Mouse (Mus musculus) forebrain, embryonic 10.5 days (tissue): Measurements from ENCODE around the gene Cspg4. TPM values are rescaled to one million over a fixed set of nuclear protein-coding genes. Genes with fewer than 3 reads are reported as not detected.
A peak's percentile ranks its signal among the peaks of the same experiment; 100 is the strongest.

Experiments used
- DNase-seq: peaks from one replicate; pipeline ENCODE4 v3.0.0-alpha.2; 2017; ENCODE audit warnings: low spot score; ENCODE audit errors: extremely low spot score
- H3K27ac ChIP-seq: fragments of 300-500 bp; sonication (generic); 2 replicates; pipeline ENCODE4 v1.5.1; 2016; ENCODE audit warnings: mild to moderate bottlenecking
- H3K27me3 ChIP-seq: fragments of 300-500 bp; sonication (generic); 2 replicates; pipeline ENCODE4 v1.6.1; 2016; ENCODE audit warnings: mild to moderate bottlenecking; ENCODE audit not compliant: poor library complexity, severe bottlenecking
- H3K36me3 ChIP-seq: fragments of 300-500 bp; sonication (generic); replicated peaks from 2 replicates; pipeline ENCODE4 v1.6.1; 2016; ENCODE audit warnings: mild to moderate bottlenecking, moderate library complexity
- H3K4me1 ChIP-seq: fragments of 300-500 bp; sonication (generic); 2 replicates; pipeline ENCODE4 v1.6.1; 2016
- H3K4me3 ChIP-seq: fragments of 300-500 bp; sonication (generic); 2 replicates; pipeline ENCODE4 v1.5.1; 2016; ENCODE audit warnings: mild to moderate bottlenecking, moderate library complexity
- H3K9me3 ChIP-seq: fragments of 300-500 bp; sonication (generic); 2 replicates; pipeline ENCODE4 v1.6.1; 2016; ENCODE audit warnings: mild to moderate bottlenecking, moderate library complexity
- WGBS: fragments of 180-500 bp; shearing (Covaris S2); methylation state at CpG from one replicate; pipeline ENCODE4 v1.1.7; 2016; 5-methylcytosine and 5-hydroxymethylcytosine counted together
- polyA plus RNA-seq: library from polyadenylated mRNA; unstranded; fragments of >200 nt; fragmentation: Nextera tagmentation; extraction: Ambion mirVana; gene quantifications from 2 replicates; pipeline ENCODE4 v1.2.1, GENCODE M21; 2016

Gene Cspg4
- polyA plus RNA-seq, 1 experiment from 2014 or later, result 0.88 TPM

DNA sequence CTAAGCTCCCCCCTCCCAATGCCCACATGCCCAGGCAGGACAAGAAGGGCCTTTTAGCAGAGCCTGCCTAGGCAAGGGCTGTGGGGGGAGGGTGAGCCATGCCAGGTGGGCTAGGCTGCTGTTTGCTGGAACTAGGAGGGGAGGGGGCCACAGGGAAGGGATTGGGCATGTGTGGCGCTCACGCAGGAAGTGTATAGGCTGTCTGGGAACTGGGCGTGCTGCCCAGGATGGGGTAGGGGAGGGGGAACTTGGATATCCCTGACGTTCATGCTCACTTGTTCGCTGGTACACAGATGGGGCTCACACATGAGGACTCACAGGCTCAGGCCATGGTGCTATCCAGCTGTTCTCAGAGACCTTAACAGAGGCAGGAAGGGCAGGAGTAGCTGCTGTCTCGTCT, 3.5 kb downstream of the Cspg4 start:
- H3K36me3 ChIP-seq, result no peaks in the 10 kb centered on the region
- peak overlapping the region; percentile 35; the same call in 1 of the 2 replicates for H3K27ac ChIP-seq
- WGBS, result 60% methylated on average over 6 of the region's 6 CpGs
- peaks cover 33% of the 10 kb centered on the region for H3K4me1 ChIP-seq
- peaks cover 54% of the 10 kb centered on the region for H3K27me3 ChIP-seq
- H3K4me3 ChIP-seq, result no peak overlapping the region
- no peaks in the 10 kb centered on the region for H3K9me3 ChIP-seq
- DNase-seq, result no peak

DNA sequence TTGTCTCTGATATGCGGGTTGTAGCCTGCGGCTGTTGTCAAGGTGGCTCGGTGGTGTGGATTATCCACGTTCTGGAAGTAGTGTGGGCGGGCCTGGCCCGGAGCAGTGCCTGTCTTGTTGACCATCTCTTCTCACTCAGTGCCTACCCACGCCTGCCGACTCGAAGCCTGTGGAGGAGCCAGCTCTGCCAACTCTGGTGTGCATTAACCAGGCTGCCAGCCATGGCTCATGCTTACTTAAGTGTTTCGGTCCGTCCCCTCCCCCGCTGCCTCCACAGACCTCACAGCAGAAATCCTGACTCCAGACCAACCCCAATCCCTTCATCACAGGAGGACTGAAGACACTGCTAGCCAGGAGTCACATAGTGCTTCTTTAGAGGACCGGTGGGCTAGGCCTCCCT, 4.7 kb downstream of the Cspg4 start:
- 77% methylated on average over 13 of the region's 13 CpGs for WGBS
- no peak for DNase-seq
- H3K27ac ChIP-seq, result no peak overlapping the region
- H3K9me3 ChIP-seq, result no peaks in the 10 kb centered on the region
- H3K4me3 ChIP-seq, result no peak overlapping the region
- H3K27me3 ChIP-seq, result peaks cover 41% of the 10 kb centered on the region
- no peaks in the 10 kb centered on the region for H3K36me3 ChIP-seq
- H3K4me1 ChIP-seq, result peaks cover 23% of the 10 kb centered on the region

DNA sequence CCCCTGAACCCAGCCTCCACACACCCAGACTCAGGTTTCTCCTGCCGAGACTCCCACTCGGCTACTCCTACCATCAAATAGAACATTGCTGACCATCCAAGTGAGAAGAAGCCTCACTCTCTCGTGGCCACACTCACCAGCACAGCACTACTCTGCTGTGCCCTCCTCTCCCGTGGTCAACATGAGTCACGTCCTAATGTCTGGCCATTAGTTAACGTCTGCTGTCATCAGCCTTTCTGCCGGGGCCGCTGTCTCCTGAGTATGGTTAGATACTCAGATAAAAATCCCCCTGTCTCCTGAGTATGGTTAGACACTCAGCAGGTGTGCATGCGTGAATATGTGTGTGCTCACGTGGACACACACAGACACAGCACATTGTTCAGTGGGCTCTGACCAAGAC, 5.9 kb downstream of the Cspg4 start:
- no peaks in the 10 kb centered on the region for H3K9me3 ChIP-seq
- H3K4me1 ChIP-seq, result peaks cover 11% of the 10 kb centered on the region
- H3K36me3 ChIP-seq, result no peaks in the 10 kb centered on the region
- peaks cover 29% of the 10 kb centered on the region for H3K27me3 ChIP-seq
- 84% methylated on average over 10 of the region's 10 CpGs for WGBS
- DNase-seq, result no peak
- no peak overlapping the region for H3K27ac ChIP-seq
- H3K4me3 ChIP-seq, result no peak overlapping the region

DNA sequence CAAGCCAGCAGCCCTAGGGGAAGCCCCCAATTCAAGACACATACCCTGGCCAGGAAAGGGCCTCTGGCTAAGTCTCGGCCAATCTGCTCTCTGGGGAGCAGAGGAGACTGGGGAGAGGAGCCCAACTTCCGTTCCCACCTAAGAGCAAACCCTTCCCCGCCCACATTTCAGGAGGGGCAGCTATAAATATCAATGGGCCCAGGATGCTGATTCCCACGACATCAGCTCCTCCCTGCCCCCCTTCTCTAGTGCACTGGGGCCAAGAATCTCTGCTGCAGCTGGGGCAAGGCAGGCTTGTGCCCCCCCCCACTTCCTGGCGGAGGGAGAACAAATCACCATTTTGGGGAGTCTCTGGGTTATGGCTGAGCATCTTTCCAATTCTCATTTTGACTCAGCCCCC, 6.4 kb downstream of the Cspg4 start:
- H3K9me3 ChIP-seq, result no peaks in the 10 kb centered on the region
- H3K36me3 ChIP-seq, result no peaks in the 10 kb centered on the region
- H3K4me1 ChIP-seq, result peaks cover 11% of the 10 kb centered on the region
- H3K27me3 ChIP-seq, result peaks cover 25% of the 10 kb centered on the region
- no peak for DNase-seq
- WGBS, result 65% methylated on average over 5 of the region's 5 CpGs
- no peak overlapping the region for H3K4me3 ChIP-seq
- no peak overlapping the region for H3K27ac ChIP-seq

DNA sequence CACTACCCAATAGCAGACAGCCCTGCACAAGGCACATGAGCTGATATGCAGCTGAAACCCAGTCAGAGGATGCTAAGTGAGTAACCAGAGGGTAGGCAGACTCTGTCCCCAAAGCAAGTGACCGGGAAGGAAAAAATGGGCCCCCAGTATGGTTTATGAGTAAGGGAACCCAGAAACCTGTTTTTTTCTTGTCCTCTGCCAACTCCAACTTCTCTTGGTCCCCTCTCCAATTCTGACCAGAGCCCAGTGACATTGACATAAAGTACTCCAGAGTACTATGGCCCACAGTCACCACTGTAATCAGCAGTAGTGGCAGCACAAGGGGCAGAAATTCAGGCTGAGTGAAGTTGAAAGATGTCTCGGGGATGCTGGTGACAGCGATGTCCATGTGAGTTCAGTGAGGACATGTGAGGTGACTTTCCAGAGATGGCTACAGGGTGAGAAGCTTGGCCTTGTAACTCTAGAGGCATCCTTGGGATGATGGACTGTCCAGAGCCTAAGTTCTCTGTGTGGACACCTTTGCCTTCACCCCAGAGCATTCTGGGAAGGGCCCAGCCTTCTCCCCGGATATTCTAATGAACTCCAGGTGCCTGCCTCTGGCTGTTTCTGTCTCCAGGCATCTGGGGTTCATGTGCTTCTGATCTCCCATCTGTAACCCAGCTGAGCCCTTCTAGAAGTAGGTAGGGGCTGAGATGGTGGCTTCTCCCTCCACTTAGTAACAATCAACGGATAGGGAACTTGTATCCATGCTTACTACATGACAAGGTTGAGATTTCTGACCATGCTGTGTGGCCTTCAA, 7.5 kb downstream of the Cspg4 start:
- Histone ChIP-seq H3K9me3 (no peaks in the 10 kb centered on the region), H3K27me3 (peaks cover 13% of the 10 kb centered on the region), H3K4me3 (no peak overlapping the region), H3K4me1 (peaks cover 16% of the 10 kb centered on the region), H3K36me3 (no peaks in the 10 kb centered on the region), H3K27ac (no peak overlapping the region)
- no peak for DNase-seq
- 87% methylated on average over 5 of the region's 5 CpGs for WGBS

- H3K27ac ChIP-seq, result no peak overlapping the region
- no peak for DNase-seq
- no peaks in the 10 kb centered on the region for H3K9me3 ChIP-seq
- H3K36me3 ChIP-seq, result no peaks in the 10 kb centered on the region
- H3K4me3 ChIP-seq, result no peak overlapping the region
- peaks cover 5% of the 10 kb centered on the region; the same call in 1 of the 2 replicates for H3K27me3 ChIP-seq
- 86% methylated on average over 1 of the region's 1 CpGs for WGBS
- H3K4me1 ChIP-seq, result peaks cover 14% of the 10 kb centered on the region
Observed at GRCm38 (mm10) chr9:56873097-56873496, 8.3 kb downstream of the Cspg4 start.

DNA sequence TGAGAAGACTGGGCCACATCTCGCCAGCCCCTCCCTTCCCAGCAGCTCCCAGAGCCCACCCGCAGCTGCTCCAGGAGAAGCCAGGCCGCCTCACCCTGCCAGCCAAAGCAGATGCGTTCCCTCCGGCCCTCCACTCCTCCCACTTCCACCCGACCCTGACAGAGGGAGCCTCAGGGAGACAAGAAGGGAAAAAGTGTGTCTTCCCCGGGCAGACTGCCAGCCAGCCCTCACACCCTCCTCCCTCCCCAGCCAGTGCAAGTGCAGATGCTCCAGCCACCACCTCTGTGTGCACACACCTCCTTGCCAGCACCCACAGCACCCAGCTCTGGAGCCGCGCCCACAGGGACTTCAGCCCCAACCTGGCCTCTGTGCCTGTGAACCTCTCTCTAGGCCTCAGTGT, 12.0 kb downstream of the Cspg4 start:
- WGBS, result 64% methylated on average over 9 of the region's 9 CpGs
- DNase-seq, result no peak

GRCm38 (mm10) chr9:56877284-56877683, 12.5 kb downstream of the Cspg4 start:
- Histone ChIP-seq H3K27ac (0 out of 2 replicates have a peak overlapping the region, but pooled peaks have one; percentile 40), H3K27me3 (no peaks in the 10 kb centered on the region), H3K36me3 (no peaks in the 10 kb centered on the region), H3K9me3 (no peaks in the 10 kb centered on the region), H3K4me3 (no peak overlapping the region), H3K4me1 (peaks cover 13% of the 10 kb centered on the region)
- WGBS, result 75% methylated on average over 5 of the region's 5 CpGs
- no peak for DNase-seq

More for the DNA sequence above, 12.0 kb downstream of the Cspg4 start:
- no peaks in the 10 kb centered on the region for H3K36me3 ChIP-seq
- peaks cover 12% of the 10 kb centered on the region for H3K4me1 ChIP-seq
- H3K27me3 ChIP-seq, result no peaks in the 10 kb centered on the region
- H3K9me3 ChIP-seq, result no peaks in the 10 kb centered on the region
- no peak overlapping the region for H3K4me3 ChIP-seq
- H3K27ac ChIP-seq, result 0 out of 2 replicates have a peak overlapping the region, but pooled peaks have one; percentile 40

DNA sequence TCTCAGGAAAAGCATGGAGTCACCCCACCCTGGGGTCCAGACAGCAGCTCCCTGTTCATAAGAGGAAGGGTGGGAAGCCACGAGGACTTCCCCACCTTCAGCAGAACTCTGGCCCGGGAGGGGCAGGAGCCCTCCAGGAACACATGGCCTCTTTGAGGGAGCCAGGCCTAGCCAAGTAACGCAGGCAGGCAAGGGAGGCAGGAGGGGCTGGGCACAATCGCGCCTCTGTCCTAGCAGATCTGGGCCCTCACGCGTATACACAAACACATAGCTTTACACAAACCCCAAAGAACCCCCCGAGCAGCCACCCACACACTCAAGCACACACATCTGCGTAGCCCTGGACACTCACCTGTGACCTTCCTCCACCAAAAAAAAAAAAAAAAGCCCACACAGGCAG, 16.0 kb downstream of the Cspg4 start:
- no peaks in the 10 kb centered on the region for H3K27me3 ChIP-seq
- peak overlapping the region; percentile 25; the same call in 1 of the 2 replicates for H3K27ac ChIP-seq
- no peaks in the 10 kb centered on the region for H3K9me3 ChIP-seq
- 63% methylated on average over 9 of the region's 9 CpGs for WGBS
- no peaks in the 10 kb centered on the region for H3K36me3 ChIP-seq
- DNase-seq, result no peak
- no peak overlapping the region for H3K4me3 ChIP-seq
- H3K4me1 ChIP-seq, result peaks cover 13% of the 10 kb centered on the region

GRCm38 (mm10) chr9:56881539-56882082, 16.8 kb downstream of the Cspg4 start:
- Histone ChIP-seq H3K9me3 (no peaks in the 10 kb centered on the region), H3K36me3 (no peaks in the 10 kb centered on the region), H3K4me1 (peaks cover 13% of the 10 kb centered on the region), H3K27me3 (no peaks in the 10 kb centered on the region), H3K4me3 (no peak overlapping the region), H3K27ac (no peak overlapping the region)
- DNase-seq, result no peak
- WGBS, result 76% methylated on average over 3 of the region's 3 CpGs

DNA sequence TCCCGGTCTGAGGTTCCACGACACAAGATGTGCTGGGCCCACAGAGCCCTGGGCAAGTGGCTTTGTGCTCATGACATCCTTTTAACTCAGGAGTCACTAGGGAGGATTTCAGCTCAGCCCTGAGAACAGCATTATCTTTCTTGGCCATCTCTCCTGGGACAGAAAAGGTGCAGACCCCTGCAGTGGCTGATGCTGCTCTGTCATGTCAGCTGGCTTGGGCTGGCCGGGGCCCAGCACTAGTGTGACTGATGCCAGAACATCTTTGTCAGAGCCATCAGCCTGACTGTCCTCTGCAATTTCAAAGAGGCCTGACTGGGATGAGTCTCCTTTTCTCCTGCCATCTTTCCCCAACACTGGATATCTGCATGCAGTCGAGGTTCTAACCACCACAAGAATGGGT, 17.4 kb downstream of the Cspg4 start:
- 69% methylated on average over 4 of the region's 4 CpGs for WGBS
- Histone ChIP-seq H3K27ac (no peak overlapping the region), H3K27me3 (no peaks in the 10 kb centered on the region), H3K4me1 (peaks cover 8% of the 10 kb centered on the region), H3K36me3 (no peaks in the 10 kb centered on the region), H3K4me3 (no peak overlapping the region), H3K9me3 (no peaks in the 10 kb centered on the region)
- DNase-seq, result no peak

GRCm38 (mm10) chr9:56882818-56883217, 18.0 kb downstream of the Cspg4 start:
- Histone ChIP-seq H3K36me3 (no peaks in the 10 kb centered on the region), H3K27ac (no peak overlapping the region), H3K4me1 (peaks cover 8% of the 10 kb centered on the region), H3K27me3 (no peaks in the 10 kb centered on the region), H3K4me3 (no peak overlapping the region), H3K9me3 (no peaks in the 10 kb centered on the region)
- DNase-seq, result no peak
- WGBS, result 86% methylated on average over 12 of the region's 12 CpGs

GRCm38 (mm10) chr9:56883470-56883869, 18.6 kb downstream of the Cspg4 start:
- DNase-seq, result no peak
- Histone ChIP-seq H3K9me3 (no peaks in the 10 kb centered on the region), H3K4me3 (no peak overlapping the region), H3K36me3 (no peaks in the 10 kb centered on the region), H3K4me1 (peaks cover 8% of the 10 kb centered on the region), H3K27me3 (no peaks in the 10 kb centered on the region), H3K27ac (no peak overlapping the region)
- WGBS, result 88% methylated on average over 7 of the region's 7 CpGs
